Mouse (Mus musculus) liver, adult 2 months (tissue): ENCODE results near the gene Sult1c2.

Experiments
- CTCF ChIP-seq: fragments of 200-500 bp; IDR thresholded peaks from 2 replicates; pipeline ENCODE4 v1.5.1; 2011; ENCODE audit warnings: low read depth, low read length, control low read depth
- POLR2A ChIP-seq: fragments of 200-500 bp; IDR thresholded peaks from 2 replicates; pipeline ENCODE4 v1.6.1; 2011; ENCODE audit warnings: low read length, control low read depth; ENCODE audit not compliant: insufficient read depth; ENCODE audit errors: extremely low read depth

DNA sequence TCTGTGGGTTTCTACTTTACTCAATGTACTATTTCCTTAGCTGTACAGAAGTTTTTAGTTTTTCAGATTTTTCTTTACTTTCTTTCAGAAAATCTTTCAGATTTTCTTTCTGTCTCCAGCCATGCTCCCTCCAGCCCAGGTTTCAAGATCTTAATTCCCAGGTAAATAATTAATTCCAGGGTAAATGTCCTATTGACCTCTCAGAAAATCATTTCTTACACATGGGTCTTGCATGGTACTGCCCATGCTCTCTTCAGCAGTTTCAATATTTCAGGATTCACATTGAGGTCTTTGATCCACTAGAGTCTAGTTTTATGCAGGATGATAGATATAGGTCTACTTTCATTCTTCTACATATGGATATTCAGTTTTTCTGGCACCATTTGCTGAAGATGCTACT lies 23.8 kb upstream of the Sult1c2 start:
- TF ChIP-seq CTCF (no peak), POLR2A (no peak)
